Mouse (Mus musculus) kidney, adult 10 weeks (tissue): Measurements from ENCODE around the gene Ccr10. TPM values are rescaled to one million over a fixed set of nuclear protein-coding genes. Genes with fewer than 3 reads are reported as not detected.

ENCODE experiments used
- polyA plus RNA-seq: library from polyadenylated mRNA; stranded (reverse); fragments of 350-450 nt; fragmentation: Illumina TruSeq; extraction: RNeasy Lipid Tissue Mini Kit (QIAGEN cat#74804); gene quantifications from one replicate; pipeline ENCODE4 v1.2.3, GENCODE M21; 2014; ENCODE audit warnings: low read depth, low replicate concordance

Ccr10 gene
- polyA plus RNA-seq: not detected

GRCm38 (mm10) chr11:101174851-101175628, at the start of gene Ccr10:
Gene Ccr10, minus strand, starts transcription at chr11:101175443.

GRCm38 (mm10) chr11:101170811-101171610, 4.2 kb downstream of the Ccr10 start, which contains the start of gene Plekhh3:
Gene Plekhh3, minus strand, starts transcription at chr11:101171351.

GRCm38 (mm10) chr11:101170354-101170810, 4.9 kb downstream of the Ccr10 start, which contains the start of gene Cntnap1:
Gene Cntnap1, plus strand, starts transcription at chr11:101170523.

GRCm38 (mm10) chr11:101155728-101156371, 19.4 kb downstream of the Ccr10 start, which contains the start of gene Tubg2:
Gene Tubg2, plus strand, starts transcription at chr11:101155907.

Other genes starting within 250 kb of the Ccr10 start
- gene Stat3, start 235.9 kb downstream of the Ccr10 start, polyA plus RNA-seq: 20.1 TPM
- gene Cavin1, start 204.6 kb downstream of the Ccr10 start, polyA plus RNA-seq: 17.6 TPM
- gene Atp6v0a1, start 166.0 kb downstream of the Ccr10 start, polyA plus RNA-seq: 43.7 TPM
- 0.32 TPM for gene Naglu, start 105.4 kb downstream of the Ccr10 start, polyA plus RNA-seq
- gene Hsd17b1, start 97.0 kb downstream of the Ccr10 start, polyA plus RNA-seq: not detected
- gene Coasy, start 92.9 kb downstream of the Ccr10 start, polyA plus RNA-seq: 7.6 TPM
- gene Mlx, start 88.2 kb downstream of the Ccr10 start, polyA plus RNA-seq: 48.5 TPM
- 3.7 TPM for gene Psmc3ip, start 80.0 kb downstream of the Ccr10 start, polyA plus RNA-seq
- 37.4 TPM for gene Retreg3, start 55.5 kb downstream of the Ccr10 start, polyA plus RNA-seq
- gene Tubg1, start 55.5 kb downstream of the Ccr10 start, polyA plus RNA-seq: 0.36 TPM
- gene Tubg2, start 19.5 kb downstream of the Ccr10 start, polyA plus RNA-seq: not detected
- not detected for gene Cntnap1, start 4.9 kb downstream of the Ccr10 start, polyA plus RNA-seq
- gene Plekhh3, start 4.1 kb downstream of the Ccr10 start, polyA plus RNA-seq: not detected
- 30.4 TPM for gene Ezh1, start 51.0 kb upstream of the Ccr10 start, polyA plus RNA-seq
- 6.7 TPM for gene Ramp2, start 70.6 kb upstream of the Ccr10 start, polyA plus RNA-seq
- 115 TPM for gene Vps25, start 78.3 kb upstream of the Ccr10 start, polyA plus RNA-seq
- 2.6 TPM for gene Wnk4, start 85.1 kb upstream of the Ccr10 start, polyA plus RNA-seq
- 4.6 TPM for gene Cntd1, start 103.6 kb upstream of the Ccr10 start, polyA plus RNA-seq
- 13.9 TPM for gene Coa3, start 103.7 kb upstream of the Ccr10 start, polyA plus RNA-seq
- gene Becn1, start 126.8 kb upstream of the Ccr10 start, polyA plus RNA-seq: 96.1 TPM
- gene Psme3, start 140.8 kb upstream of the Ccr10 start, polyA plus RNA-seq: 180 TPM
- 0.28 TPM for gene Aoc2, start 149.6 kb upstream of the Ccr10 start, polyA plus RNA-seq
- gene Aoc3, start 155.2 kb upstream of the Ccr10 start, polyA plus RNA-seq: 2.3 TPM
- gene G6pc, start 192.1 kb upstream of the Ccr10 start, polyA plus RNA-seq: 542 TPM
- 10.7 TPM for gene Aarsd1, start 242.2 kb upstream of the Ccr10 start, polyA plus RNA-seq
- gene Gm27029, start 249.4 kb upstream of the Ccr10 start, polyA plus RNA-seq: 0.81 TPM
- 3.9 TPM for gene Rundc1, start 249.6 kb upstream of the Ccr10 start, polyA plus RNA-seq
- gene Ptges3l, start 249.9 kb upstream of the Ccr10 start, polyA plus RNA-seq: 2.0 TPM